Mouse (Mus musculus): ENCODE measurements at regions not wholly inside any gene's neighbourhood (a gene's known extent, or its start where the extent isn't known, plus 50 kb on each side); places are given as distances from the start of the nearest gene placed in this dataset.

DNA sequence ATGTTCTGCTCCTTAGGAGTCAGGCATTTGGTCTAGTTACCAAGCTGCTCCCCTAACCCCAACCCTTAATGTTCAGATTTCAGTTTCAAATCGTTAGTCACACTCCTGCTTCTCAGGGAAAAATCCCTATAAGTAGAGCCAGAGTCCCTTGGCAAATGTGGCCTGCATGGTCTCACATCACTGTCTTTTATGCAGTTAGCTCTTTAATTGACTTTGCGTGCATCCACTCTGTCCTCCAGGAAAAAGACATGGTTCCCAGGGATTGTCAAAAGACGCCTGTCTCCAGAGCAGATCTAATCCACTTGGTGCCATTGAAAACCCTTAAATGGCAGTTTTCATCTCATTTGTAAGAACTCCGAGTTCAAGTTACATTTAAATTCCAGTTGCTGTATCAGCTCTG lies 256.3 kb upstream of the Lyplal1 start:
- DNase-seq: no peak

GRCm38 (mm10) chr1:186372770-186373353 lies 255.8 kb upstream of the Lyplal1 start:
- DNase-seq: no peak

GRCm38 (mm10) chr1:186363356-186363755 lies 246.2 kb upstream of the Lyplal1 start:
- DNase-seq: no peak

GRCm38 (mm10) chr1:186358011-186358670 lies 241.0 kb upstream of the Lyplal1 start:
- no peak for DNase-seq

DNA sequence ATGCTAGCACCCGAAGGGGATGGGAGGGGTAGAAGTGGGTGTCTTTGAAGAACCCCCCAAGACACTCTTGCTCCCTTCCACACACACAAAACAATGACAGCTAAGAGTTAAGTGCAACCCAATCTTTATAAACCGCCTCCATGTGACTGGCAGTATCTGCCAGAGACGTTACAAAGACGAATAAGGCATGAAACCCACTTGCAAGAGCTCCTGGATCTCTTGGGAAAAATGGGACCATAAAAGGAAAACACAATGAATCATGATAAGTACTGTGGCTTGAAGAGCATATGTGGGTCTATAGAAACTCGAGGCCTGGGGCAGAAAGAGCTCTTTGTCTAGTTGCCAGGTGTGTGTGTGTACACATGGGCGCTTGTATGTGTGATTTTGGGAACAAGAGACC lies 237.6 kb upstream of the Lyplal1 start:
- no peak for DNase-seq

- DNase-seq: no peak
Measured at GRCm38 (mm10) chr1:186354072-186354471, 237.0 kb upstream of the Lyplal1 start.

GRCm38 (mm10) chr1:186350381-186350780 lies 233.3 kb upstream of the Lyplal1 start:
- DNase-seq: no peak

- DNase-seq: no peak
Measured at GRCm38 (mm10) chr1:186349966-186350365, 232.9 kb upstream of the Lyplal1 start.

- DNase-seq: no peak
Measured at GRCm38 (mm10) chr1:186347413-186348147, 230.5 kb upstream of the Lyplal1 start.

DNA sequence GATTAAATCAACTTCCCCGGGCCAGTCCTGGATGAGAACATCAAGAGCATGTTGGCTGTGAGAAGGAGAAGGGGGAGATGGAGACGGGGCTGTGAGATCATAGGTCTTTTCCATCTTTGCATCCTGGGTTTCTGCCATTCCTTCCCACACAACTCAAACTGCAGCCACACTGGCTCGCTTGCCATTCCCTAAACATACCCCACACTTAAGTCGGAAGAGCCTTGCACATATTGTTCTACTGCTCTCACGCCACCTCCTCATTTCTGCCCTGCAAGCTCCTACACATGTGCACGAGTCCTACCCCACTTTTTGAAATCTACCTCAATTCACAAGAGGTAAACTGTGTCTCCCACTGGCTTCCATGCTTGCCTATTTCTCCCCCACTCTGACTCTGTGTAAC lies 228.3 kb upstream of the Lyplal1 start:
- no peak for DNase-seq

- no peak for DNase-seq
Measured at GRCm38 (mm10) chr1:186342931-186343506, 225.9 kb upstream of the Lyplal1 start.

GRCm38 (mm10) chr1:186342391-186342790 lies 225.3 kb upstream of the Lyplal1 start:
- no peak for DNase-seq

- DNase-seq: no peak
Measured at GRCm38 (mm10) chr1:186341878-186342277, 224.8 kb upstream of the Lyplal1 start.

GRCm38 (mm10) chr1:186340701-186341100 lies 223.6 kb upstream of the Lyplal1 start:
- DNase-seq: no peak

- no peak for DNase-seq
Measured at GRCm38 (mm10) chr1:186317285-186317684, 200.2 kb upstream of the Lyplal1 start.

DNA sequence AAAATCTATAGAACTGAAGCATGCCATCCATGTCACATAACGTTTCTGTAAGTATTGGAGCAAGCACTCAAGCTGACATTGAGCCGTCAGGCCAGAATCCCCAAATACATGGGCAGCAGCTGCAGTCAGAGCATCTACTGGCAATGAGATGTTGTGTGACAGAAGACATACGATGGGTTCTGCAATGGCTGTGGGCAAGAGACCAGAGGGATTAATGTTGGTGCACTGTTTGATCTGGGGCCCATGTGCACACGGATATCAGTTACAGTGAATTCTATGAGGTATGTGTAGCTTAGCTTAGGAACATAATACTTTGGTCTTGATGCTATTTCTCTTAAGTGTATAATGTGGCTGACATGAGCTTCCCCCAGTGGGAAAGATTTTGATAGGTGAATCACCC lies 197.1 kb upstream of the Lyplal1 start:
- no peak for DNase-seq

DNA sequence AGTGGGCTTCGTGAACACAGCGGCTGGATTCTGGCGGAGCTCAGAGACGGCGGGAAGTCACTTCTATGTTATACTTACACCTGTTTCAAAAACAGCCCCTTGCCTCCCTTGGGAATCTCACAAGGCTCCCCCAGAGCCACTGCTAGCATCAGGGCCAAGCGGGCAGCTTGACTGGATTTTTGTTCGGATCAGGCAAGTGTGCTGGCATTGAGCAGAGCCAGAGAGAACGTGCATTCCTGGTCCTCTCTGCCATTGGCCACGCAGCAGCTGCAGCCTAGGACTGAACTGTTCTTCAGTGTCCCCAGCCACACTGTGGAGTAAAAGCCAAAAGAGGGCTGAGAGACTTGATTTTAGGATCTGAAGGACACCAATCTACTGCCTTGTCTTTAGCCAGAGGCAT lies 195.6 kb upstream of the Lyplal1 start:
- DNase-seq: no peak

GRCm38 (mm10) chr1:186312008-186312407 lies 194.9 kb upstream of the Lyplal1 start:
- no peak for DNase-seq

GRCm38 (mm10) chr1:186307627-186308026 lies 190.5 kb upstream of the Lyplal1 start:
- no peak for DNase-seq

DNA sequence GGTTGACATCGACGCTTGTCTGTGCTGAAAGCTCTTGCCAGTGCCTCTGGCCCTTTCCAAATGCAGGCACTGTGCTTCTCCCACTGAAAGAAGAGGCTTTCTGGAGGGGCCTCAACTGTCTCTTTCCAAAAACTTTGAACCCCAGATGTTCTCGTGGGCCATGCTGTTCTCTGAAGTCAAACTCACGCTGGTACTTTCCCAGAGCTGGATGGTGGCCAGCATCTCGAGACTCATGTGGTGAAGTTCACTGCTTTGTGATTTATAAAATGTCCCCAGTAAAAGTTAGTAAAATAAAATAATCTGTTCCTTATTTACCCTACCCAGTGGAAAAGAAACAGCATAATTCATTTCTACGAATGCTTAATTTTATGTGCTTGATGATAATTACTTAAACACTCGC lies 180.4 kb upstream of the Lyplal1 start:
- no peak for DNase-seq

GRCm38 (mm10) chr1:186295201-186295600 lies 178.1 kb upstream of the Lyplal1 start:
- DNase-seq: no peak

DNA sequence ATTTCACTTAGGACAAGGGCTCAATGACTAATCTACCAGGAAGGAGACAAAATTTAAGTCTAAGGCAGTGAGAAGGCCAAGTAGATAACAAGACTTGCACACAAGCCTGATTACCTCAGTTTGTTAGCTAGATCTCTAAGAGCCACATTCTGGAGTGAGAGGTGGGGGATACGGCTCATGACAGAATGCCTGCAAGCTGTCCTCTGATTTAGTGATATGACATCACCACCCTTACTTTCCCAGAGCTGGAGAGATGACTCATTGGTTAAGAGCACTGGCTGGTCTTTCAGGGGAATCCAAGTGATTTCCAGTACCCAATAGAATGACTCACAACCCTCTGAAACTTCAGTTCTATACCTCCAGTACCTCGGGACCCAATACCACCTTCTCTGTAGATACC lies 177.5 kb upstream of the Lyplal1 start:
- DNase-seq: no peak

DNA sequence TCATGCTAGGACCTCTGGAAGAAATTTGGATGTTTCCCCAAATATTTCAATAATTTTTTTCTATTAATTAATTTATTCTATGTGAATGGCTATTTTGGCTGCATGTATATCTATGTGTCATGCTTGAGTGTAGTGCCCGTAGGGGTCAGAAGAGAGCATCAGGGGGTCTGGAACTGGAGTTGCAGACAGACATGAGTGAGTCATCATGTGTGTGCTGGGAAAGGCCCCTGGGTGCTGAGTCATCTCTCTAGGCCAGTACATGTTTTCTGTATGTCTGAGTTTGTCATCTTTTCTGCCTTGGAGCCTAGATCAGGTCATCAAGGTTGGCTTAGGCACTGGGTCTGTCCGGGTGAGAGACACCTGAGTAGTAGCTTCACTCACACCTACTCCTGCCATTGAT lies 172.0 kb upstream of the Lyplal1 start:
- no peak for DNase-seq

GRCm38 (mm10) chr1:186287831-186288230 lies 170.7 kb upstream of the Lyplal1 start:
- no peak for DNase-seq

Measured in cerebellum, postnatal 36 days (tissue).